Mouse (Mus musculus) B cell, adult (primary cell): ENCODE results near the gene Rpl4. TPM values are rescaled to one million over a fixed set of nuclear protein-coding genes. Genes with fewer than 3 reads are reported as not detected.

Experiments
- total RNA-seq: library from RNA; stranded (reverse); gene quantifications from 4 replicates; pipeline ENCODE4 v1.2.4, GENCODE M21; 2023; ENCODE audit not compliant: inconsistent age

Gene Rpl4
- total RNA-seq: 1,782 to 1,851 TPM (median 1,806 TPM) in 4 replicates

GRCm38 (mm10) chr9:64172816-64173665, at the start of gene Rpl4, which contains the start of gene Zwilch:
Gene Rpl4 (plus strand): TSS chr9:64173375.
Gene Zwilch (minus strand): TSS chr9:64173104.

GRCm38 (mm10) chr9:64178974-64179646, 5.9 kb downstream of the Rpl4 start, which contains the start of gene Snapc5:
Gene Snapc5 (plus strand): TSS chr9:64179274.

Other genes starting within 250 kb of the Rpl4 start
- not detected in 4 replicates for gene Smad6, start 151.3 kb upstream of the Rpl4 start, total RNA-seq
- not detected in 4 replicates for gene Lctl, start 56.2 kb upstream of the Rpl4 start, total RNA-seq
- gene Zwilch, start 271 bp upstream of the Rpl4 start, total RNA-seq: 4.7 to 7.7 TPM (median 6.5 TPM) in 4 replicates
- gene Snapc5, start 5.9 kb downstream of the Rpl4 start, total RNA-seq: 19.6 to 22.9 TPM (median 22.0 TPM) in 4 replicates
- 1.2 to 2.1 TPM (median 1.7 TPM) in 4 replicates for gene Uchl4, start 61.8 kb downstream of the Rpl4 start, total RNA-seq
- gene Map2k1, start 80.3 kb downstream of the Rpl4 start, total RNA-seq: 138 to 152 TPM (median 143 TPM) in 4 replicates
- gene Tipin, start 108.2 kb downstream of the Rpl4 start, total RNA-seq: 18.5 to 25.3 TPM (median 23.4 TPM) in 4 replicates
- 21.5 to 26.9 TPM (median 23.4 TPM) in 4 replicates for gene Dis3l, start 167.9 kb downstream of the Rpl4 start, total RNA-seq
- gene Megf11, start 212.3 kb downstream of the Rpl4 start, total RNA-seq: 0.54 TPM in 1 of 4 replicates, not detected in the others